Mouse (Mus musculus) CH12.LX (cell line): ENCODE data around the gene Uvrag.

ENCODE experiments used
- CHD2 ChIP-seq: IDR thresholded peaks from 2 replicates; pipeline ENCODE4 v1.6.1; 2011; ENCODE audit warnings: low read length, improper control_type of control experiment
- CTCF ChIP-seq, 2 experiments: IDR thresholded peaks in 1 of 2; conservative IDR thresholded peaks in 1 of 2; 2 replicates each; pipeline ENCODE4 v1.5.1; 2011 to 2012; ENCODE audit warnings: low read depth in 2 of 2, low read length in 2 of 2, improper control_type of control experiment in 1 of 2, inconsistent platforms in 1 of 2, mild to moderate bottlenecking in 1 of 2, moderate library complexity in 1 of 2
- E2F4 ChIP-seq: IDR thresholded peaks from 2 replicates; pipeline ENCODE4 v1.6.1; 2011; ENCODE audit warnings: low read depth, low read length, improper control_type of control experiment; ENCODE audit not compliant: insufficient replicate concordance
- ELF1 ChIP-seq: IDR thresholded peaks from 2 replicates; pipeline ENCODE4 v1.6.1; 2014; ENCODE audit warnings: low read depth, mild to moderate bottlenecking, inconsistent platforms, low read length, improper control_type of control experiment
- KAT2A ChIP-seq: IDR thresholded peaks from 2 replicates; pipeline ENCODE4 v1.6.1; 2012; ENCODE audit warnings: low read length, improper control_type of control experiment, inconsistent platforms; ENCODE audit not compliant: insufficient replicate concordance
- MAX ChIP-seq: IDR thresholded peaks from 2 replicates; pipeline ENCODE4 v1.6.1; 2011; ENCODE audit warnings: low read length, improper control_type of control experiment
- NELFE ChIP-seq: IDR thresholded peaks from 2 replicates; pipeline ENCODE4 v1.6.1; 2011; ENCODE audit warnings: low read depth, low read length, improper control_type of control experiment
- POLR2A ChIP-seq: IDR thresholded peaks from 2 replicates; pipeline ENCODE4 v1.6.1; 2011; ENCODE audit warnings: low read depth, mild to moderate bottlenecking, improper control_type of control experiment, low read length
- POLR2AphosphoS2 ChIP-seq: IDR thresholded peaks from 2 replicates; pipeline ENCODE4 v1.6.1; 2011; ENCODE audit warnings: low read depth, low read length, improper control_type of control experiment
- USF1 ChIP-seq: IDR thresholded peaks from 2 replicates; pipeline ENCODE4 v1.6.1; 2014; ENCODE audit warnings: low read depth, mild to moderate bottlenecking, inconsistent platforms, low read length, improper control_type of control experiment

DNA sequence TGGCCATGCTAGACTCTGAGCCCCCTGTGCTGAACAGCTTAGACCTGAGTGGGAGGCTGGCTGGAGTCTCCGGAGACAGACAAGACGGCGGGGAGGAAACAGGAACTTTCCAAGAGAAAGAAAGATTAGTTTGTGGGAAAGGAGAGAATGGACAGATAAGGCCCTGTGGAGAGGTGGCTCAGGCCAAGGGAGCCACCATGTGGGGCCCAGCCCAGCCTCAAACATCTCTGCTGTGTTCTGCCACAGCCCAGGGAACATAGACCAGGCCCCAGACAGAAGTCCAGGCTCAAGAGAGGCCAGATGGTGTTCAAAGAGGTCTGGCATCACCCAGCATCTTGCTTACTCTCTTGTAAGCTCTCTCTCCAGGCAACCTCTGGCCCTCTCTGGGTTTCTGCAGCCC is 283.8 kb downstream of the Uvrag start:
- TF ChIP-seq CHD2, result no peak
- TF ChIP-seq KAT2A, result no peak
- TF ChIP-seq E2F4, result no peak
- TF ChIP-seq POLR2A, result no peak
- TF ChIP-seq ELF1, result no peak
- TF ChIP-seq NELFE, result no peak
- TF ChIP-seq CTCF (conservative IDR thresholded peaks at IDR 0.05 in 1 of 2, IDR thresholded peaks at IDR 0.05 in 1 of 2; ENCODE audit: low read depth in 2 of 2, low read length in 2 of 2), result no peak
- no peak for TF ChIP-seq MAX
- TF ChIP-seq USF1, result no peak
- no peak for TF ChIP-seq POLR2AphosphoS2
